Mouse (Mus musculus) kidney, adult 18-20 months (tissue): ENCODE data around the gene Vps37b.

Experiments used
- DNase-seq: peaks from one replicate; pipeline ENCODE4 v3.0.0; 2021

Gene Vps37b

GRCm38 (mm10) chr5:124043999-124044398, 11.9 kb upstream of the Vps37b start:
- DNase-seq: no peak

GRCm38 (mm10) chr5:124043212-124043978, 11.3 kb upstream of the Vps37b start:
- peak; percentile 20 for DNase-seq

DNA sequence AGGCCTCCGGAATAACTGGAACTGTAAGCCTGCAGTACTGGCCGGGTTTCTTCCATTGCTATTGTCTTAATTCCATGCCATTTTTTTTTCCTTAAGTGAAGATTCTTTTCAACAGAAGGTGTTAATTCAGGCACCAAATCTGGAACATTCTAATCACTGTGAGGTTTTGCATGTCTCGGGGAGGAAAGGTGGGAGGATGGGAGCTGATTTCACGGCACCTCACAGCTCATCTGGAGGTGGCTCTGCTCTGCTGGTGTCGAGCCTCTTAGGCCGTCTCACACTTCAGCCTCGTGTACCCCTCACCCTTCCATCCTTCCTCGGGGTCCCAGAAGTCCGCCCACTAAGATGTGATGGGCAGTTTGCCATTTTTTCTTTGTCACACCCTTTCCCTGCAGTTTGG, 9.0 kb upstream of the Vps37b start:
- DNase-seq: no peak

DNA sequence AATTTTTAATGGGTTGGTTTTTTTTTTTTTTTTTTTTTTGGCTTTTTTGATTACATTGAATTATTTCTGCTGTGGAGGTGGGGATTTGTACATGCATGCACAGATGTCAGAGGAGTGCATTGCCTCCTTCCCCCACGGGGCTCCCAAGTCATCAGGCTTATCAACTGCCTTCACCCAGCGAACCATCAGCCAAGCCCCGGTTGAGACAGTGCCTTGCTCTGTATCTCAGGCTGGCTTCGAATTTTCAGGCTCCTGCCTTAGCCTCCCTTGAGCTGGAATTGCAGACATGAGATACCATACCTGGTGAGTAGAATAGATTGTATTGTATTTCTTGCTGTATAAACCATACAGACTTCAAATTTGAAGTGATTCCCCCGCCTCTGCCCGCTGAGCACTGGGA, 7.5 kb upstream of the Vps37b start:
- no peak for DNase-seq

DNA sequence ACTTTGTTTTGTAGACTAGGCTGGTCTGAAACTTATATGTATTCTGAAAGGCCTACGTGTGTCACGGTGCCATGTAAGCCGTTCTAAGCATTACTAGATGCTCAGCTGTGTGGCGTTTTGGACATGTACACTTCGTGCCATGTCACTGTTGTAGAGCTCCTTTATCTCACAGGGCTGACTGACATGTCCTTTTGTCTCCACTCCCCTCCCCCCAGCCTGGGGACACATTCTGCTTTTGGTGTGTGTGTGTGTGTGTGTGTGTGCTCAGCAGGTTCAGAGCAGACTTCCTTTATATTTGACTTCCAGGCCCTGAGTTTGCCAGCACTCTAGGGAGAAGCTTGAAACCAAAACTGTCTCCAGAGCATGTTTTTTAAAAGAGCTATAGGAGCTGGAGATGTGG, 4.8 kb upstream of the Vps37b start:
- DNase-seq: no peak

DNA sequence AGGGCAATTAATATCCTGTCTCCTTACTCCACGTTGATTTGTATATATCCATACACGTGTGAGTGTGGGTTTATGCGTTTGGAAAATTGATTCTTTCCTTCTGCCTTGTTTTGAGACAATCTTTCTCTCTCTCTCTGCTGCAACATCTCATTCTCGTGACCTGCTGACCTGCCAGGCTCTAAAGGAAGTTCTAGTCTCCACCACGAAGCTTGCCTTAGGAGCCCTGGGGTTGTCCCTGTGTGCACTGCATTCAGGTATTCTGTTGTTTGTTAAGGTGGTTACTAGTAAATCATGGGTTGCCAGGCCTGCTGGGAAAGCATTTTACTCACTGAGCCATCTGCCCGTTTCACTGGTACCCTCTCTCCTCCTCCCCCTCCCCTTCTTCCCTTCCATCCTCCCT, 4.3 kb upstream of the Vps37b start:
- no peak for DNase-seq

DNA sequence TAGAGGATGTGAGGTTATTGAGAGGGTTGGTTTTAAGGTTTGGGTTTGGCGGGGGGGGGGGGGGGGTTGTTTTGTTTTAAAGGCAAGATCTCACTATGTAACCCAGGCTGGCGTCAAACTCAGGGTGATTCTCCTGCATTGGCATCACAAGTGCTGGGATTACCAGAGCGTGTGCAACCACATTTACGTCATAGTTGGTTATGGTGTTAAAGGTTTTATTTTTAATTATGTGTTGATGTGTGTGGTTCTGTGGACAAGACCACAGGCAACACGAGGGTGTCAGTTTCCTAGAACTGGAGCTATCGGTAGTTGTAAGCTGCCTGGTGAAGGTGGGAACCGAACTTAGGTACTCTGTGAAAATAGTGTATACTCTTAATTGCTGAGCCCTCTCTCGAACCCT, 3.7 kb upstream of the Vps37b start:
- no peak for DNase-seq

DNA sequence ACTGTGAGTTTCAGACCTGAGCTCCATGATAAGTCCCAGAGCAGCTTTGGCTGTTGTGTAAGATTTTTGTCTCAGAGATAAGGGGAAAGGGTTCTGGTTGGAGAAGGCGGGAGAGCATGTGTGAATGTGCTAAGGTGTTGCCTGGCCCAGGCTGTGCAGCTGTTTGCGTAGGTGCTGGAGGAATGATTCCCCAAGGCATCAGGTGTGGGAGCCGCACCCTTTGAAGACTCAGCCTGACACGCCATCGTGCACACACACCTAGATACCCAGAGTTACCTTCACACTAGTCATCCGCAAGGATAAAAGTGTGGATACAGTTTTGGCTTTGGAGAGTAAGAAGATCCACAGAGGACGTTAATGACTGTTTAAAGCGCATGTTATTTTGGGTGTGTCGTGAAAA, 3.3 kb upstream of the Vps37b start:
- no peak for DNase-seq

GRCm38 (mm10) chr5:124034471-124034870, 2.4 kb upstream of the Vps37b start:
- DNase-seq: no peak

DNA sequence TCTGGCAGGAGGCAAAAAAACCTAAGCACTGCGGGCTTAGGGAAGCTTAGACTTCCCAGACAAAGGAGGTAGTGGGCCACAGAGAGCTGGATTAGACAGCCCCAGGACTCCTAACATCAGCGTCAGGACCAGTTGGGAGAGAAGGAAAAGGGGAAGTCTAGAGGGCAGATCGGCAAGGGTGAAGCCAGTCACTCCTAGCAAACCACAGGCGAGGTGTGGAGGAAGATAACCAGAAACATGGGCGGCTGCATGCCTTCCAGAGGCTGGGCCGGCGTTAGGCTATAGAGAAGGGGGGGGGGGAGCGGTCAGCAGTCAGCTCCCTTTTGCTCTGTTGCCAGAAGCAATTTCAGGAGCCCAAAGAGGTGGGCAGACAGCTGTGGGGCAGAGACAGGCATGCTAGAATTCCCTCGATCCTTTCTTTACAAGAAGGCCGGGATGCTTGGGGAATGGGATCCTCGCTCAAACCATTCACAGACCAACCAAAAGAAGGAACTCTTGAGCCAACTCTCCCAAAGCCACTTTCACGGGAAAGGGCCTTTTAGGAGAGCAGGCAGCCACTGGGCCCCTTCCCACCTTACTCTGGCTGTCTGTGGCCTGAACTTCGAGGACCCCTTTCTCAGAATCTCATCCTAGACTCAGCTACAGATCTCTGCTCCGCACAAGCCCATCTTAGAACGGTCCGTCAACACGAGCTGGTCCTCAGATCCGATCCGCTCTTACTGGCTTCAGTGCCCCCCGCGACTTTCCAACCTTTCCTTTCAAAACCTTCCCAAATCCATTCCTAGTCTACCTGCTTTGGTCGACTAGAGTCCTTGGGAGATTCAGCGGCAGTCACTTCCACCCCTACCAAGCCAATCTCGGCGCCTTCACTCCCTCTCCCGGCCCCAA, 758 bp downstream of the Vps37b start:
- DNase-seq: peak; percentile 47

GRCm38 (mm10) chr5:124030386-124031067, 1.5 kb downstream of the Vps37b start:
- no peak for DNase-seq

DNA sequence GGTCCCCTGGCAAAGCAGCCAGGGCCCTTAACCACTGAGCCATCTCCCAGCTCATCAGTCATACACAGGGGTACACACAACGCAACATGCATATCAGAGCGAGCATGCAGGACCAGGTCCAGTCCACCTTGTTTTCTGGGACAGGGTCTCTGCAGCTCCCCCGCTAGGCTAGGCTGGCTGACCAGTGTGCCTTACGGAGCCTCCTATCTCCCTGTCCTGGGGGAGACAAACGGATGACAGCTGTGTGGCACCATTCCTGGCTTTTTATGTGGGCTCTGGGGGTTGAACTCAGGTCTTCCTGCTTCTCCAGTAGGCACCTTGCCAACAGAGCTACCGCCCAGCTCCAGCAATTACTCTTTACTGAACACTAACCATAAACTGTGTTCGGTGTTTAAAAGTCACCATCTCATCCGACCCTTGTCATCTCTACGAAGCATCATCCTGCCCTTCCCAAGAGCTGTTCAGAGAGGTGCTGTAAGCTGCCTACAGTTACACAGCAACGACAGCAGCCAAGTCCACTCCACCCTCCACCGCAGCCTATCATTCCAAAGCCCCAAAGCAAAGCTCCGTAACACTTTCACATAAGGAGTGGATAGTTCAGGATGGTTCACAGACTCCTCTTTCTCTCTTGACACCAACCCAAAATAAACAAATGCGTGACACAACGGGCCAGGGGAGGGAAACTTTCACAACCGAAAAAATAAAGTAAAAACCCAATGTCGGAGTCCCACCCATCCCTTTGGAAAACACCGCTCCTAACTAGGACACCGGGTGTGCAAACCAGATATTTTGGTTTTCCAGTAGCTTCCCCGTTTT, 2.6 kb downstream of the Vps37b start:
- DNase-seq: no peak

GRCm38 (mm10) chr5:124028680-124029079, 3.4 kb downstream of the Vps37b start:
- DNase-seq: no peak

DNA sequence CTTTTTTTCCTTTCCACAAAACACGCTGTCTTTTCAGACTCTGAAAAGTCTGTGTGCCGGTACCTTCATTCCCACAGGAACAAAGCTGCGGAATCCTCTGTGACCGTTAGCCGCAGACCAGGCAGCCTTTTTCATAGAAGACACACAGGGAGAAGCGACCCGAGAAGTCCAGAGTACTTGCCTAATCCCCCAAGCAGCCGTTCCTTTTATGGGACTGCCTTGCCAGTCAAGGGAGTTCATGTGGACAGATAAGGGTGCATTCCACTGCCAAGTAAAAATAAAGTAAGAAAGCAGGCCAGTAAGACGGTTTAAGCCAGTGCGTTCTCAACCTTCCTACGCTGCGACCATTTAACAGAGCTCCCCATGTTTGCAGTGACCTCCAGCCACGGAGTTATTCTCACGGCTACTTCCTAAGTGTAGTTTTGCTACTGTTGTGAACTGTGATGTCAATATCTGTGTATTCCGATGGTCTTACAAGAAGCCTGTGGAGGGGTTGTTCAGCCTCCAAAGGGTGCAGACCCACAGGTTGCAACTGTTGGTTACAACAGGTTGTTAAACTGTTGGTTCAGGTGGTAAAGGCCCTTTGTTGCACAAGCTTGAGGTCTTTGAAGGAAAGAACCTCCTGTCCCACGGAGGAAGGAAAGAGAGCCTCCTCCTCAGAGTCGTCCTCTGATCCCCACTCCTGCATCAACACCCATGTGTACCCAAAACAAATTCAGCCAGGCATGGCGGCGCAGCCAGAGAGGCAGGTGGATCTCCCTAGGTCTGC, 4.2 kb downstream of the Vps37b start:
- DNase-seq: no peak

DNA sequence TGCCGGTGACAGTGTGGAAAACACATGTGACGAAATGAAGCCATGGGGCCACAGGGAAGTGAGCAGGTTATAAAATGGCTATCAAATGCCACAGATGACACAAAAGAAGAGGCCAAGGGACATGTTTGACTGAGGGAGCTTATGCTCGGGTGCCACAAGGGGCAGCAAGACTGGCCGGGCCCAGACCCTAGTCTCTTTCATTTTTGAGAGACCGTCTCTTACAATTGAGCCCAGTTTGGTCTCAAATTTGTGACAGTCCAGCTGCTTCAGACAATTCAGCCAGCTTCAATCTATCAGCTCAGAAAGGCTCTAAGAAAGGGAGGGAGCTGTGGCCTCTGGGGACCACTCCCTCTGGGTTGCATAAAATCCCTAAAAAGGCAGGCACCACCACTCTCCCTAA, 5.5 kb downstream of the Vps37b start:
- no peak for DNase-seq

- DNase-seq: peak; percentile 72
Measured at GRCm38 (mm10) chr5:124025587-124026441, 6.3 kb downstream of the Vps37b start.

DNA sequence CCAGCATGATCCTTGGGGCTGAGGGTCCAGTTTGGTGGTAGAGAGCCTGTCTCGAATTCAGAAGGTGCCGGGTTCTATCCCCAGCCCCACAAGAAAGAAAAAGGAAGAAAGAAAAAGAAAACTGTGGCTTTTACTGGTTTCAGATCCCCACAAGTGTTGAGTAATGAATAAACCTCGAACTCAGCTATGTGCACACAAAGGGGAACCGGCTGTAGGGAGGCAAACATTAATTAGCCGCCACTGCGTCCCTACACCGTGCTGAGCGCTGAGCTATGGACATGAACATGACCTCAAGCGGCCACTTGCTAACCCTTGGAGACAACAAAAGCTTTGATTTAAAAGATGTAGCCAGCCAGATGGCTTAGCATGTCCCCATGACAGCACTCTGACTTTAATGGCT, 6.9 kb downstream of the Vps37b start:
- no peak for DNase-seq

DNA sequence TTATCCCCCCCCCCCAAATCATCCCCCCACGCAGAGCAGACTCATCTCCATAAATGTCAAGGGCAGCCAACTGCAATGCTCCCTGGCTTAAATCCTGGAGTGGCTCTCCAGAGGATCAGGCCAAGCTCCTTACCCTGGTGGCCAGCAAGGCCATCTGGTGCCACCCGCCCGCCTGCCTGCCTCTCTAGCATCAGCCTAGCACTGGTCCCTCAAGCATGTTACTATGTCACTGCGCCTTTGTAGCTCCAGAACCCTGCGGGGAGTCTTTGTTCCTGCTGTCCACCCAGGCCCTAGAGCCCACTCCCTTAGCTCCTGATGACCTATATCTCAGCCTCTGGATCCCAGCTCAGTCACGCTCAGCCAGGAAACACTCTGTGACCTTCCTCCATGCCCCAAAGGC, 7.4 kb downstream of the Vps37b start:
- DNase-seq: no peak

- no peak for DNase-seq
Measured at GRCm38 (mm10) chr5:124022365-124022764, 9.7 kb downstream of the Vps37b start.

GRCm38 (mm10) chr5:124021701-124022100, 10.4 kb downstream of the Vps37b start:
- no peak for DNase-seq

DNA sequence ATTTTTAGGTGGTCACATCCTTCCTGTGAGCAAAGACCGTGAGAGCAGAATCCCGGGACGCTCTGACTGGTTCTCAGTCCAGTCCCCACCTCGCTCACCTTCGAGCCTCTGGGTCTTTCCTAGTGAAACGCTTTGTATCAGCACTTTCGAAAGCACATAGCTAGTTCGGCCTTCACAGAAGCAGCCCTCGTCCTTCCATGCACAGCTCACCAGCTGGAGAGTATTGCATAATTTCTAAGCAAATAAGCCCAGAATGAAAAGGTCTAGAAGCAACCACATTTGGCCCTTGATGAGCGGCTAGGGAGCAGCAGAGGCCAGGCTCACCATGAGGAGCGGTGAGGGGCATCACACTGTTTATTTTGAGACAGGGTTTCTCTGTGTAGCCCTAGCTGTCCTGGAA, 10.9 kb downstream of the Vps37b start:
- no peak for DNase-seq
